Mouse (Mus musculus) gastrocnemius, adult 18-20 months (tissue): ENCODE results near the gene Glra1. TPM values are rescaled to one million over a fixed set of nuclear protein-coding genes. Genes with fewer than 3 reads are reported as not detected.

Experiments
- DNase-seq: peaks from one replicate; pipeline ENCODE4 v3.0.0; 2021; ENCODE audit warnings: low spot score
- total RNA-seq, 2 experiments: library from RNA; stranded (reverse); gene quantifications; 2 replicates each; pipeline ENCODE4 v1.2.3; 2021

Glra1 gene
- total RNA-seq, 2 experiments from 2014 or later = not detected

GRCm38 (mm10) chr11:55518806-55519674, 89.0 kb downstream of the Glra1 start:
- peak; percentile 60 for DNase-seq

- DNase-seq = no peak
Observed at GRCm38 (mm10) chr11:55517666-55518065, 90.3 kb downstream of the Glra1 start.

GRCm38 (mm10) chr11:55511374-55511773, 96.6 kb downstream of the Glra1 start:
- DNase-seq = no peak

- no peak for DNase-seq
Observed at GRCm38 (mm10) chr11:55505485-55505884, 102.5 kb downstream of the Glra1 start.

GRCm38 (mm10) chr11:55502886-55503285, 105.1 kb downstream of the Glra1 start:
- DNase-seq = no peak

GRCm38 (mm10) chr11:55501955-55502531, 106.0 kb downstream of the Glra1 start:
- peak; percentile 82 for DNase-seq

- peak; percentile 46 for DNase-seq
Observed at GRCm38 (mm10) chr11:55497885-55498284, 110.1 kb downstream of the Glra1 start.

- no peak for DNase-seq
Observed at GRCm38 (mm10) chr11:55496158-55496557, 111.8 kb downstream of the Glra1 start.

- DNase-seq = no peak
Observed at GRCm38 (mm10) chr11:55485443-55485842, 122.6 kb downstream of the Glra1 start.

GRCm38 (mm10) chr11:55473219-55473618, 134.8 kb downstream of the Glra1 start:
- DNase-seq = no peak

- DNase-seq = no peak
Observed at GRCm38 (mm10) chr11:55471467-55471866, 136.5 kb downstream of the Glra1 start.

- DNase-seq = no peak
Observed at GRCm38 (mm10) chr11:55470761-55471160, 137.2 kb downstream of the Glra1 start.

- no peak for DNase-seq
Observed at GRCm38 (mm10) chr11:55469923-55470691, 137.9 kb downstream of the Glra1 start.

- peak; percentile 100 for DNase-seq
Observed at GRCm38 (mm10) chr11:55469048-55469843, 138.8 kb downstream of the Glra1 start, which contains the start of gene G3bp1. Gene G3bp1 (plus strand): TSS chr11:55469685.

GRCm38 (mm10) chr11:55468611-55469047, 139.4 kb downstream of the Glra1 start:
- no peak for DNase-seq

GRCm38 (mm10) chr11:55468012-55468411, 140.0 kb downstream of the Glra1 start:
- no peak for DNase-seq

GRCm38 (mm10) chr11:55465177-55465576, 142.8 kb downstream of the Glra1 start:
- no peak for DNase-seq

- DNase-seq = no peak
Observed at GRCm38 (mm10) chr11:55464707-55465106, 143.3 kb downstream of the Glra1 start.
